Mouse (Mus musculus) brain, embryonic 14.5 days (tissue): ENCODE measurements around the gene Nos2.
"Not testable (repeated sequence)": the region's sequence is repeated elsewhere in the genome, so short reads cannot be mapped to it uniquely, and the experiment has no call there.

Experiments
- CTCF ChIP-seq: fragments of 200-500 bp; IDR thresholded peaks from 2 replicates; pipeline ENCODE4 v1.5.1; 2012; ENCODE audit warnings: inconsistent platforms, mild to moderate bottlenecking, moderate library complexity, borderline replicate concordance; ENCODE audit not compliant: insufficient read depth, insufficient read length; ENCODE audit errors: extremely low read depth
- POLR2A ChIP-seq: fragments of 200-500 bp; IDR thresholded peaks from 2 replicates; pipeline ENCODE4 v1.6.1; 2012; ENCODE audit warnings: mild to moderate bottlenecking, inconsistent platforms, borderline replicate concordance; ENCODE audit not compliant: poor library complexity, insufficient read depth, insufficient read length, severe bottlenecking; ENCODE audit errors: extremely low read depth

- not testable (repeated sequence) for TF ChIP-seq POLR2A, CTCF
These were observed 68.6 kb downstream of the Nos2 start for GRCm38 (mm10) chr11:78989206-78989605.
